Mouse (Mus musculus) limb, embryonic 10.5 days (tissue): ENCODE results near the gene Slc13a3. TPM values are rescaled to one million over a fixed set of nuclear protein-coding genes. Genes with fewer than 3 reads are reported as not detected.

Experiments used
- DNase-seq: peaks from one replicate; pipeline ENCODE4 v3.0.0-alpha.2; 2017; ENCODE audit warnings: low spot score
- H3K27ac ChIP-seq: fragments of 300-500 bp; sonication (generic); 2 replicates; pipeline ENCODE4 v1.5.1; 2016; ENCODE audit warnings: mild to moderate bottlenecking
- H3K27me3 ChIP-seq: fragments of 300-500 bp; sonication (generic); 2 replicates; pipeline ENCODE4 v1.6.1; 2016; ENCODE audit warnings: low read depth, mild to moderate bottlenecking; ENCODE audit not compliant: poor library complexity, severe bottlenecking
- H3K36me3 ChIP-seq: fragments of 300-500 bp; sonication (generic); 2 replicates; pipeline ENCODE4 v1.6.1; 2016; ENCODE audit warnings: mild to moderate bottlenecking, moderate library complexity
- H3K4me1 ChIP-seq: fragments of 300-500 bp; sonication (generic); 2 replicates; pipeline ENCODE4 v1.6.1; 2016
- H3K4me3 ChIP-seq: fragments of 300-500 bp; sonication (generic); 2 replicates; pipeline ENCODE4 v1.5.1; 2016; ENCODE audit warnings: mild to moderate bottlenecking, moderate library complexity
- H3K9me3 ChIP-seq: fragments of 300-500 bp; sonication (generic); replicated peaks from 2 replicates; pipeline ENCODE4 v1.6.1; 2016; ENCODE audit warnings: mild to moderate bottlenecking
- WGBS: fragments of 180-500 bp; shearing (Covaris S2); methylation state at CpG from one replicate; pipeline ENCODE4 v1.1.7; 2016; 5-methylcytosine and 5-hydroxymethylcytosine counted together
- polyA plus RNA-seq: library from polyadenylated mRNA; unstranded; fragments of >200 nt; fragmentation: Nextera tagmentation; extraction: Ambion mirVana; gene quantifications from 2 replicates; pipeline ENCODE4 v1.2.1, GENCODE M21; 2016

Gene Slc13a3
- polyA plus RNA-seq, 1 experiment from 2014 or later, result not detected

- DNase-seq, result no peak
- H3K9me3 ChIP-seq, result no peaks in the 10 kb centered on the region
- H3K4me1 ChIP-seq, result peaks cover 23% of the 10 kb centered on the region
- peak overlapping the region; percentile 28; the same call in 1 of the 2 replicates for H3K4me3 ChIP-seq
- 8% methylated on average over 6 of the region's 8 CpGs for WGBS
- peaks cover 68% of the 10 kb centered on the region for H3K27me3 ChIP-seq
- H3K36me3 ChIP-seq, result no peaks in the 10 kb centered on the region
- H3K27ac ChIP-seq, result no peak overlapping the region
Measured at GRCm38 (mm10) chr2:165367047-165367520, 105.9 kb downstream of the Slc13a3 start.

- H3K27me3 ChIP-seq, result peaks cover 66% of the 10 kb centered on the region
Measured at GRCm38 (mm10) chr2:165364334-165365091, 108.5 kb downstream of the Slc13a3 start.

GRCm38 (mm10) chr2:165363282-165363681 lies 109.7 kb downstream of the Slc13a3 start:
- H3K36me3 ChIP-seq, result no peaks in the 10 kb centered on the region
- H3K4me3 ChIP-seq, result no peak overlapping the region
- H3K27ac ChIP-seq, result no peak overlapping the region
- H3K9me3 ChIP-seq, result no peaks in the 10 kb centered on the region
- peaks cover 21% of the 10 kb centered on the region for H3K4me1 ChIP-seq
- no peak for DNase-seq
- H3K27me3 ChIP-seq, result peaks cover 54% of the 10 kb centered on the region
- 87% methylated on average over 6 of the region's 6 CpGs for WGBS

More at GRCm38 (mm10) chr2:165364334-165365091, 108.5 kb downstream of the Slc13a3 start:
- Histone ChIP-seq H3K4me3 (peak overlapping the region; percentile 27), H3K9me3 (no peaks in the 10 kb centered on the region), H3K27ac (no peak overlapping the region), H3K36me3 (no peaks in the 10 kb centered on the region), H3K4me1 (peaks cover 26% of the 10 kb centered on the region)
- 14% methylated on average over 21 of the region's 21 CpGs for WGBS
- peak; percentile 83 for DNase-seq

- DNase-seq, result peak; percentile 79
- H3K4me3 ChIP-seq, result no peak overlapping the region
- no peak overlapping the region for H3K27ac ChIP-seq
- no peaks in the 10 kb centered on the region for H3K9me3 ChIP-seq
- WGBS, result 0% methylated on average over 1 of the region's 1 CpGs
- no peaks in the 10 kb centered on the region for H3K36me3 ChIP-seq
- H3K27me3 ChIP-seq, result peaks cover 30% of the 10 kb centered on the region
- peaks cover 6% of the 10 kb centered on the region; the same call in 1 of the 2 replicates for H3K4me1 ChIP-seq
Measured at GRCm38 (mm10) chr2:165360861-165361260, 112.2 kb downstream of the Slc13a3 start.

Other genes starting within 250 kb of the Slc13a3 start
- 0.46 and 0.94 TPM in 2 replicates for gene Cdh22, start 238.4 kb downstream of the Slc13a3 start, polyA plus RNA-seq
- gene Slc35c2, start 185.4 kb downstream of the Slc13a3 start, polyA plus RNA-seq, result 61.3 and 65.5 TPM in 2 replicates
- gene Elmo2, start 146.8 kb downstream of the Slc13a3 start, polyA plus RNA-seq, result 76.9 and 94.2 TPM in 2 replicates
- 0.64 and 1.3 TPM in 2 replicates for gene Zfp663, start 104.5 kb downstream of the Slc13a3 start, polyA plus RNA-seq
- 18.8 and 20.2 TPM in 2 replicates for gene Zfp334, start 85.0 kb downstream of the Slc13a3 start, polyA plus RNA-seq
- 0.10 TPM in 2 replicates for gene Ocstamp, start 72.8 kb downstream of the Slc13a3 start, polyA plus RNA-seq
- gene Trp53rka, start 20.1 kb upstream of the Slc13a3 start, polyA plus RNA-seq, result 55.9 and 56.1 TPM in 2 replicates
- gene Slc2a10, start 30.6 kb upstream of the Slc13a3 start, polyA plus RNA-seq, result 3.0 and 4.6 TPM in 2 replicates
- gene Eya2, start 121.8 kb upstream of the Slc13a3 start, polyA plus RNA-seq, result 6.9 and 7.7 TPM in 2 replicates